Mouse (Mus musculus): ENCODE data around the gene D130043K22Rik. TPM values are rescaled to one million over a fixed set of nuclear protein-coding genes. Genes with fewer than 3 reads are reported as not detected.

The D130043K22Rik gene
- polyA plus RNA-seq, 1 experiment, result 1.6 TPM

- Histone ChIP-seq H3K36me3 (ENCODE audit: control insufficient read depth, insufficient read depth, low read length) (0 out of 2 replicates have a peak, but pooled peaks cover 2% of the 10 kb centered on the region), H3K27ac (ENCODE audit: insufficient read depth, low read depth, low read length) (peak overlapping the region; percentile 60), H3K4me1 (ENCODE audit: control insufficient read depth, insufficient read depth, insufficient read length, low read length) (peaks cover 14% of the 10 kb centered on the region; the same call in 1 of the 2 replicates), H3K4me3 (ENCODE audit: low read depth, low read length) (no peak overlapping the region), H3K27me3 (ENCODE audit: control insufficient read depth, insufficient read depth, low read length) (no peaks in the 10 kb centered on the region)
- TF ChIP-seq POLR2A (IDR thresholded peaks at IDR 0.05; ENCODE audit: low read depth, low read length), result no peak
- TF ChIP-seq CTCF (IDR thresholded peaks at IDR 0.05; ENCODE audit: extremely low read depth, insufficient read length, insufficient replicate concordance, low read depth, low read length), result no peak
- WGBS, result 30% methylated on average over 2 of the region's 2 CpGs
These were observed 48.9 kb downstream of the D130043K22Rik start for GRCm38 (mm10) chr13:24893880-24894279.

GRCm38 (mm10) chr13:24901916-24902315, 57.0 kb downstream of the D130043K22Rik start:
- no peaks in the 10 kb centered on the region for H3K27me3 ChIP-seq (ENCODE audit: control insufficient read depth, insufficient read depth, low read length)
- H3K36me3 ChIP-seq (ENCODE audit: control insufficient read depth, insufficient read depth, low read length), result peaks cover 7% of the 10 kb centered on the region
- no peak overlapping the region for H3K4me3 ChIP-seq (ENCODE audit: low read depth, low read length)
- no peaks in the 10 kb centered on the region for H3K4me1 ChIP-seq (ENCODE audit: control insufficient read depth, insufficient read depth, insufficient read length, low read length)
- no peak overlapping the region for H3K27ac ChIP-seq (ENCODE audit: insufficient read depth, low read depth, low read length)
- WGBS, result 92% methylated on average over 2 of the region's 2 CpGs
- TF ChIP-seq POLR2A (IDR thresholded peaks at IDR 0.05; ENCODE audit: low read depth, low read length), result no peak
- TF ChIP-seq CTCF (IDR thresholded peaks at IDR 0.05; ENCODE audit: extremely low read depth, insufficient read length, insufficient replicate concordance, low read depth, low read length), result no peak

- no peak overlapping the region for H3K4me3 ChIP-seq (ENCODE audit: low read depth, low read length)
- 88% methylated on average over 6 of the region's 6 CpGs for WGBS
- H3K36me3 ChIP-seq (ENCODE audit: control insufficient read depth, insufficient read depth, low read length), result peaks cover 7% of the 10 kb centered on the region
- H3K27me3 ChIP-seq (ENCODE audit: control insufficient read depth, insufficient read depth, low read length), result no peaks in the 10 kb centered on the region
- H3K4me1 ChIP-seq (ENCODE audit: control insufficient read depth, insufficient read depth, insufficient read length, low read length), result no peaks in the 10 kb centered on the region
- TF ChIP-seq CTCF (IDR thresholded peaks at IDR 0.05; ENCODE audit: extremely low read depth, insufficient read length, insufficient replicate concordance, low read depth, low read length) (no peak), POLR2A (IDR thresholded peaks at IDR 0.05; ENCODE audit: low read depth, low read length) (no peak)
- H3K27ac ChIP-seq (ENCODE audit: insufficient read depth, low read depth, low read length), result no peak overlapping the region
These were observed 58.5 kb downstream of the D130043K22Rik start for GRCm38 (mm10) chr13:24903412-24903811.

GRCm38 (mm10) chr13:24905422-24905821, 60.5 kb downstream of the D130043K22Rik start:
- no peak overlapping the region for H3K27ac ChIP-seq (ENCODE audit: insufficient read depth, low read depth, low read length)
- peaks cover 4% of the 10 kb centered on the region for H3K36me3 ChIP-seq (ENCODE audit: control insufficient read depth, insufficient read depth, low read length)
- WGBS, result 89% methylated on average over 12 of the region's 12 CpGs
- no peaks in the 10 kb centered on the region for H3K4me1 ChIP-seq (ENCODE audit: control insufficient read depth, insufficient read depth, insufficient read length, low read length)
- TF ChIP-seq CTCF (IDR thresholded peaks at IDR 0.05; ENCODE audit: extremely low read depth, insufficient read length, insufficient replicate concordance, low read depth, low read length), result no peak
- no peak for TF ChIP-seq POLR2A (IDR thresholded peaks at IDR 0.05; ENCODE audit: low read depth, low read length)
- no peaks in the 10 kb centered on the region for H3K27me3 ChIP-seq (ENCODE audit: control insufficient read depth, insufficient read depth, low read length)
- no peak overlapping the region for H3K4me3 ChIP-seq (ENCODE audit: low read depth, low read length)

- Histone ChIP-seq H3K4me1 (ENCODE audit: control insufficient read depth, insufficient read depth, insufficient read length, low read length) (no peaks in the 10 kb centered on the region), H3K36me3 (ENCODE audit: control insufficient read depth, insufficient read depth, low read length) (peaks cover 4% of the 10 kb centered on the region), H3K27ac (ENCODE audit: insufficient read depth, low read depth, low read length) (no peak overlapping the region), H3K27me3 (ENCODE audit: control insufficient read depth, insufficient read depth, low read length) (no peaks in the 10 kb centered on the region), H3K4me3 (ENCODE audit: low read depth, low read length) (no peak overlapping the region)
- 81% methylated on average over 11 of the region's 11 CpGs for WGBS
- TF ChIP-seq POLR2A (IDR thresholded peaks at IDR 0.05; ENCODE audit: low read depth, low read length), result no peak
- no peak for TF ChIP-seq CTCF (IDR thresholded peaks at IDR 0.05; ENCODE audit: extremely low read depth, insufficient read length, insufficient replicate concordance, low read depth, low read length)
These were observed 62.1 kb downstream of the D130043K22Rik start for GRCm38 (mm10) chr13:24906831-24907570.

- 95% methylated on average over 1 of the region's 1 CpGs for WGBS
- Histone ChIP-seq H3K36me3 (ENCODE audit: control insufficient read depth, insufficient read depth, low read length) (peaks cover 8% of the 10 kb centered on the region), H3K27ac (ENCODE audit: insufficient read depth, low read depth, low read length) (no peak overlapping the region), H3K27me3 (ENCODE audit: control insufficient read depth, insufficient read depth, low read length) (no peaks in the 10 kb centered on the region), H3K4me3 (ENCODE audit: low read depth, low read length) (no peak overlapping the region), H3K4me1 (ENCODE audit: control insufficient read depth, insufficient read depth, insufficient read length, low read length) (no peaks in the 10 kb centered on the region)
- TF ChIP-seq POLR2A (IDR thresholded peaks at IDR 0.05; ENCODE audit: low read depth, low read length) (no peak), CTCF (IDR thresholded peaks at IDR 0.05; ENCODE audit: extremely low read depth, insufficient read length, insufficient replicate concordance, low read depth, low read length) (no peak)
These were observed 64.2 kb downstream of the D130043K22Rik start for GRCm38 (mm10) chr13:24909112-24909511.

- WGBS, result 81% methylated on average over 7 of the region's 7 CpGs
- Histone ChIP-seq H3K27me3 (ENCODE audit: control insufficient read depth, insufficient read depth, low read length) (no peaks in the 10 kb centered on the region), H3K27ac (ENCODE audit: insufficient read depth, low read depth, low read length) (no peak overlapping the region), H3K4me3 (ENCODE audit: low read depth, low read length) (no peak overlapping the region), H3K36me3 (ENCODE audit: control insufficient read depth, insufficient read depth, low read length) (peaks cover 14% of the 10 kb centered on the region), H3K4me1 (ENCODE audit: control insufficient read depth, insufficient read depth, insufficient read length, low read length) (no peaks in the 10 kb centered on the region)
- TF ChIP-seq POLR2A (IDR thresholded peaks at IDR 0.05; ENCODE audit: low read depth, low read length) (no peak), CTCF (IDR thresholded peaks at IDR 0.05; ENCODE audit: extremely low read depth, insufficient read length, insufficient replicate concordance, low read depth, low read length) (no peak)
These were observed 68.6 kb downstream of the D130043K22Rik start for GRCm38 (mm10) chr13:24913576-24913975.

Measured in small intestine, adult 2 months (tissue).